In the genomic region with DNA sequence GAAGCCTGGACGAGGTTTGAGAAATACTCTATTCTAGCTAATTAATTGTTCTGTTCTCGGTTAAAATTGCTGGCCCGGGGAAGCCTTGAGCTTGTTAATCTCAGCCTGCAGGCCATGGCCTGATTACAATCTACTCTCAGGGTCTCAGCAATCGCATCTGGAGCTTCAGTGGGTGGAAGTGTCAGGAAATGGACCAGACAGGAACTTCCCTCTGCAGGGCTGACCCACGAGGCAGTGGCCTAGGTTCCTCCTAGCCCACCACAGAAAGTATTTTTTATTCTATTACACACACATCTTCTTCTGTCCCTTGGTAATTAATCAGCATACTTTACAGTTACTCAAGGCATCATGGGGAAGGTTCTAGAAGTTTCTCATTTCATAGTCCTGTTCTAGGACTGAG, we compare ENCODE assay signal across 13 mouse cellular contexts.
DNase-seq lines count a peak whose midpoint lies in the region; ATAC-seq and TF ChIP-seq lines count a peak whose summit lies in the region.
"Had no signal": no experiment of that assay in that cellular context is flagged by ENCODE, and none has a peak within 500 bp of the region (broad histone marks: within the 10 kb centered on the region; RNA-seq: fewer than 3 reads in every experiment).

No protein-coding gene starts in this region.

- 0 out of 2 replicates have a peak, but pooled peaks cover 6% of the 10 kb centered on the region for H3K4me1 ChIP-seq in heart, postnatal 0 days (ENCODE audit: control insufficient read depth, insufficient read depth)
- peaks cover 28% of the 10 kb centered on the region for H3K4me1 ChIP-seq in heart, embryonic 12.5 days (replicated peaks)
- H3K4me1 ChIP-seq in embryonic facial prominence, embryonic 15.5 days = peaks cover 24% of the 10 kb centered on the region
- H3K4me1 ChIP-seq in limb, embryonic 15.5 days = peaks cover 23% of the 10 kb centered on the region

- intact Hi-C loops in left cerebral cortex, adult 2 months (cut with DNase I) = no loop called here
- intact Hi-C loops in left cerebral cortex, postnatal 36 days (cut with DNase I) = no loop called here

- TF ChIP-seq CTCF in heart, postnatal 0 days (IDR thresholded peaks at IDR 0.05; ENCODE audit: low read depth) = no peak
- no peak for TF ChIP-seq CTCF in left cerebral cortex, adult 2 months (IDR thresholded peaks at IDR 0.05)

- H3K27ac ChIP-seq in heart, postnatal 0 days (ENCODE audit: low read depth) = peak overlapping the region; percentile 56
- no peak overlapping the region for H3K27ac ChIP-seq in heart, embryonic 12.5 days (ENCODE audit: poor library complexity, severe bottlenecking)
- peak overlapping the region; percentile 21; the same call in 1 of the 2 replicates for H3K27ac ChIP-seq in left cerebral cortex, adult 2 months
- H3K27ac ChIP-seq in embryonic facial prominence, embryonic 15.5 days (replicated peaks) = peak overlapping the region; percentile 63
- peak overlapping the region; percentile 59; the same call in 1 of the 2 replicates for H3K27ac ChIP-seq in limb, embryonic 15.5 days
- H3K27ac ChIP-seq: hindbrain, embryonic 14.5 days; liver, embryonic 15.5 days had no signal

- no peak for TF ChIP-seq EP300 in heart, postnatal 0 days (IDR thresholded peaks at IDR 0.05; ENCODE audit: low read depth)

- no peak overlapping the region for H3K4me2 ChIP-seq in heart, postnatal 0 days (ENCODE audit: low read depth, low read length)
- no peak overlapping the region for H3K4me2 ChIP-seq in heart, embryonic 12.5 days
- H3K4me2 ChIP-seq in embryonic facial prominence, embryonic 15.5 days (replicated peaks) = no peak overlapping the region
- H3K4me2 ChIP-seq in limb, embryonic 15.5 days = no peak overlapping the region
- H3K4me2 ChIP-seq: embryonic facial prominence, embryonic 12.5 days; hindbrain, embryonic 14.5 days; liver, embryonic 15.5 days had no signal

- DNase-seq in heart, postnatal 0 days (ENCODE audit: low spot score) = no peak
- no peak for DNase-seq in left cerebral cortex, adult 2 months (ENCODE audit: extremely low spot score in 1 of 2, low spot score in 2 of 2)
- no peak for DNase-seq in left cerebral cortex, postnatal 36 days (ENCODE audit: low spot score in 2 of 2)
- DNase-seq in thymus, postnatal 10 days (ENCODE audit: low spot score in 2 of 2) = no peak
- DNase-seq: cerebellum, adult 9-11 months; right cerebral cortex, postnatal 4 days had no signal

- no peak for ATAC-seq in heart, postnatal 0 days (ENCODE audit: insufficient read depth, low read depth)
- ATAC-seq in heart, embryonic 12.5 days (ENCODE audit: insufficient number of reproducible peaks, low FRiP score) = no peak
- no peak for ATAC-seq in embryonic facial prominence, embryonic 15.5 days (ENCODE audit: insufficient number of reproducible peaks, low FRiP score, low TSS enrichment, low read depth)
- ATAC-seq in limb, embryonic 15.5 days (ENCODE audit: insufficient number of reproducible peaks, low FRiP score, low TSS enrichment, low read depth) = no peak

- H3K9ac ChIP-seq in heart, postnatal 0 days (replicated peaks; ENCODE audit: low read depth, low read length) = no peak overlapping the region
- H3K9ac ChIP-seq in heart, embryonic 12.5 days = no peak overlapping the region
- H3K9ac ChIP-seq in embryonic facial prominence, embryonic 15.5 days = no peak overlapping the region
- H3K9ac ChIP-seq in limb, embryonic 15.5 days = no peak overlapping the region
- H3K9ac ChIP-seq: embryonic facial prominence, embryonic 12.5 days; hindbrain, embryonic 14.5 days; liver, embryonic 15.5 days had no signal

- no peaks in the 10 kb centered on the region for H3K36me3 ChIP-seq in heart, postnatal 0 days (replicated peaks; ENCODE audit: control insufficient read depth, insufficient read depth, low read length)
- H3K36me3 ChIP-seq in heart, embryonic 12.5 days = no peaks in the 10 kb centered on the region
- H3K36me3 ChIP-seq in embryonic facial prominence, embryonic 15.5 days = no peaks in the 10 kb centered on the region
- no peaks in the 10 kb centered on the region for H3K36me3 ChIP-seq in limb, embryonic 15.5 days
- H3K36me3 ChIP-seq: embryonic facial prominence, embryonic 12.5 days; liver, embryonic 15.5 days had no signal

- no peak overlapping the region for H3K4me3 ChIP-seq in heart, postnatal 0 days (ENCODE audit: low read depth, low read length)
- H3K4me3 ChIP-seq in heart, embryonic 12.5 days = no peak overlapping the region
- no peak overlapping the region for H3K4me3 ChIP-seq in left cerebral cortex, adult 2 months
- no peak overlapping the region for H3K4me3 ChIP-seq in embryonic facial prominence, embryonic 15.5 days (replicated peaks)
- H3K4me3 ChIP-seq in limb, embryonic 15.5 days = no peak overlapping the region
- H3K4me3 ChIP-seq: embryonic facial prominence, embryonic 12.5 days; liver, embryonic 15.5 days had no signal

- H3K9me3 ChIP-seq in heart, postnatal 0 days (replicated peaks; ENCODE audit: control insufficient read depth, low read length) = no peaks in the 10 kb centered on the region
- H3K9me3 ChIP-seq in heart, embryonic 12.5 days (replicated peaks) = no peaks in the 10 kb centered on the region
- H3K9me3 ChIP-seq in embryonic facial prominence, embryonic 15.5 days (replicated peaks) = no peaks in the 10 kb centered on the region
- H3K9me3 ChIP-seq in limb, embryonic 15.5 days = no peaks in the 10 kb centered on the region
- H3K9me3 ChIP-seq: embryonic facial prominence, embryonic 12.5 days; liver, embryonic 15.5 days had no signal

- H3K27me3 ChIP-seq in heart, postnatal 0 days (ENCODE audit: control insufficient read depth, insufficient read depth, low read length) = no peaks in the 10 kb centered on the region
- no peaks in the 10 kb centered on the region for H3K27me3 ChIP-seq in heart, embryonic 12.5 days (replicated peaks)
- no peaks in the 10 kb centered on the region for H3K27me3 ChIP-seq in embryonic facial prominence, embryonic 15.5 days
- no peaks in the 10 kb centered on the region for H3K27me3 ChIP-seq in limb, embryonic 15.5 days
- H3K27me3 ChIP-seq: CH12.LX; embryonic facial prominence, embryonic 12.5 days; liver, embryonic 15.5 days had no signal

- 43% methylated on average over 5 of the region's 5 CpGs for WGBS in heart, postnatal 0 days
- 36% methylated on average over 5 of the region's 5 CpGs for WGBS in heart, embryonic 12.5 days
- WGBS in embryonic facial prominence, embryonic 15.5 days = 21% methylated on average over 5 of the region's 5 CpGs
- 19% methylated on average over 5 of the region's 5 CpGs for WGBS in limb, embryonic 15.5 days
